Mouse (Mus musculus): ENCODE results near the gene Tspan4. TPM values are rescaled to one million over a fixed set of nuclear protein-coding genes. Genes with fewer than 3 reads are reported as not detected.
A peak's percentile ranks its signal among the peaks of the same experiment; 100 is the strongest.

Tspan4 gene
- polyA plus RNA-seq, 2 experiments = 32.1 to 43.0 TPM

DNA sequence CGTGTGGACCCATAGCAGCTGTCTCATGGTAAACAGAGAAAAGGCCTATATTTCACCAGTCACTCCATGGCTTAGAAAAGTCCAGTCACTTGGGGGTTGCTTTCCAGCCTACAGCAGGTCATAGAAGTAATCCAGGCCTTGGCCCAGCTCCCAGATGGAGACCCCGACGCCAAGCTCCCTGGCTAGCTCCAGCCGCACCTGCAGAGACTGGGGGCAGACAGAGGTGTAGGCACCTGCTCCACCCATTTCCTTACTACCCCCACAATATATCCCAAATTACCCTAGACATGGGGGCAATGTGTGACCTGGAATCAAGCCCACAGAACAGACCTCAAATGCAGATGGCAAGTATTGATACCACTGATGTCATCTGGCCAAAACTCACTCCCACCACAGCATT lies 20.9 kb downstream of the Tspan4 start:
- no peak overlapping the region for H3K4me2 ChIP-seq (ENCODE audit: low read depth)
- no peak overlapping the region for H3K27ac ChIP-seq
- no peaks in the 10 kb centered on the region for H3K27me3 ChIP-seq (ENCODE audit: control insufficient read depth, insufficient read depth, low read length)
- H3K9me3 ChIP-seq (ENCODE audit: control insufficient read depth, low read length) = no peaks in the 10 kb centered on the region
- H3K4me3 ChIP-seq (ENCODE audit: insufficient read depth in 1 of 2, low read depth in 2 of 2, low read length in 2 of 2) = no peak overlapping the region
- H3K36me3 ChIP-seq (replicated peaks; ENCODE audit: control insufficient read depth, insufficient read depth, low read depth) = 0 out of 2 replicates have a peak, but pooled peaks cover 8% of the 10 kb centered on the region
- 71% methylated on average over 4 of the region's 4 CpGs for WGBS (ENCODE audit: insufficient replicate concordance)
- H3K4me1 ChIP-seq (replicated peaks; ENCODE audit: control insufficient read depth in 2 of 2, insufficient read depth in 2 of 2, low read length in 1 of 2) = no peaks in the 10 kb centered on the region; a peak in 1 of 4 replicates
- ATAC-seq (ENCODE audit: insufficient read depth) (no peak), DNase-seq (ENCODE audit: low read depth in 3 of 3, low spot score in 3 of 3) (no peak)
- H3K9ac ChIP-seq (replicated peaks) = no peak overlapping the region
- TF ChIP-seq EP300 (IDR thresholded peaks at IDR 0.05; ENCODE audit: low read depth) (no peak), CTCF (IDR thresholded peaks at IDR 0.05; ENCODE audit: low read depth) (no peak)

DNA sequence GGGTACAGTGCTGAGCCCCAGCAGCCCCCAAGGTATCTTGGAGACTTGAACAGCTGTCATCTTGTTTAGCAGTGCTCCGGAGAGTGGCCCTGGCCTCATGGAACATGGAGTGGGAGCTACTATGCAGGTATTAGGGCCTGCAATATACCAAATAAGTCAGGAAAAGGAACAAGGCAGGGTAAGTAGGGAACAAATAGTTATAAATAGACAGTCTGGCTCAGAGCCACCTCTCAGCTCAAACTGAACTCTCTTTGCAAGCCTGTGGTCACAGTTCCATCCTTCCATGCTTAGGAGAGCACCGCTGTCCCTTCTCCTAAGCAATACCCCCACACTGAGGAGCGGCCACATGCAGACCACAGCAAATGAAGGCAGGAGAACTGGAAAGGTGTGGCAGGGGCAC lies 22.6 kb downstream of the Tspan4 start:
- H3K27ac ChIP-seq = no peak overlapping the region
- WGBS (ENCODE audit: insufficient replicate concordance) = 82% methylated on average over 3 of the region's 3 CpGs
- H3K9ac ChIP-seq (replicated peaks) = no peak overlapping the region; the same call in 1 of the 2 replicates
- no peak for TF ChIP-seq EP300 (IDR thresholded peaks at IDR 0.05; ENCODE audit: low read depth)
- TF ChIP-seq CTCF (IDR thresholded peaks at IDR 0.05; ENCODE audit: low read depth) = no peak
- no peak overlapping the region for H3K4me2 ChIP-seq (ENCODE audit: low read depth)
- H3K36me3 ChIP-seq (replicated peaks; ENCODE audit: control insufficient read depth, insufficient read depth, low read depth) = 0 out of 2 replicates have a peak, but pooled peaks cover 4% of the 10 kb centered on the region
- H3K9me3 ChIP-seq (ENCODE audit: control insufficient read depth, low read length) = no peaks in the 10 kb centered on the region
- H3K4me3 ChIP-seq (ENCODE audit: insufficient read depth in 1 of 2, low read depth in 2 of 2, low read length in 2 of 2) = no peak overlapping the region
- no peak for ATAC-seq (ENCODE audit: insufficient read depth)
- no peak for DNase-seq (ENCODE audit: low read depth in 3 of 3, low spot score in 3 of 3)
- H3K4me1 ChIP-seq (replicated peaks; ENCODE audit: control insufficient read depth in 2 of 2, insufficient read depth in 2 of 2, low read length in 1 of 2) = peaks cover 4 to 6% of the 10 kb centered on the region in 2 experiments
- no peaks in the 10 kb centered on the region for H3K27me3 ChIP-seq (ENCODE audit: control insufficient read depth, insufficient read depth, low read length)

GRCm38 (mm10) chr7:141501820-141502555 lies 26.9 kb downstream of the Tspan4 start:
- no peaks in the 10 kb centered on the region for H3K27me3 ChIP-seq (ENCODE audit: control insufficient read depth, insufficient read depth, low read length)
- no peak overlapping the region for H3K4me3 ChIP-seq (ENCODE audit: insufficient read depth in 1 of 2, low read depth in 2 of 2, low read length in 2 of 2)
- H3K9ac ChIP-seq (replicated peaks) = no peak overlapping the region
- no peak for TF ChIP-seq CTCF (IDR thresholded peaks at IDR 0.05; ENCODE audit: low read depth)
- H3K4me2 ChIP-seq (ENCODE audit: low read depth) = no peak overlapping the region
- WGBS (ENCODE audit: insufficient replicate concordance) = 77% methylated on average over 7 of the region's 7 CpGs
- ATAC-seq (ENCODE audit: insufficient read depth) (no peak), DNase-seq (ENCODE audit: low read depth in 3 of 3, low spot score in 3 of 3) (no peak)
- no peaks in the 10 kb centered on the region for H3K9me3 ChIP-seq (ENCODE audit: control insufficient read depth, low read length)
- peaks cover 10 to 22% of the 10 kb centered on the region in 2 experiments for H3K4me1 ChIP-seq (replicated peaks; ENCODE audit: control insufficient read depth in 2 of 2, insufficient read depth in 2 of 2, low read length in 1 of 2)
- H3K27ac ChIP-seq = no peak overlapping the region
- peaks cover 3% of the 10 kb centered on the region; the same call in 1 of the 2 replicates for H3K36me3 ChIP-seq (replicated peaks; ENCODE audit: control insufficient read depth, insufficient read depth, low read depth)

GRCm38 (mm10) chr7:141502556-141502905 lies 27.5 kb downstream of the Tspan4 start:
- Histone ChIP-seq H3K27me3 (ENCODE audit: control insufficient read depth, insufficient read depth, low read length) (no peaks in the 10 kb centered on the region), H3K4me2 (ENCODE audit: low read depth) (no peak overlapping the region; the same call in 1 of the 2 replicates), H3K36me3 (replicated peaks; ENCODE audit: control insufficient read depth, insufficient read depth, low read depth) (peaks cover 3% of the 10 kb centered on the region; the same call in 1 of the 2 replicates), H3K27ac (no peak overlapping the region), H3K9ac (replicated peaks) (no peak overlapping the region), H3K9me3 (ENCODE audit: control insufficient read depth, low read length) (no peaks in the 10 kb centered on the region), H3K4me1 (replicated peaks; ENCODE audit: control insufficient read depth in 2 of 2, insufficient read depth in 2 of 2, low read length in 1 of 2) (peaks cover 14 to 25% of the 10 kb centered on the region in 2 experiments), H3K4me3 (ENCODE audit: insufficient read depth in 1 of 2, low read depth in 2 of 2, low read length in 2 of 2) (no peak overlapping the region)
- 89% methylated on average over 5 of the region's 5 CpGs for WGBS (ENCODE audit: insufficient replicate concordance)
- DNase-seq (ENCODE audit: low read depth in 3 of 3, low spot score in 3 of 3) (no peak), ATAC-seq (ENCODE audit: insufficient read depth) (no peak)
- TF ChIP-seq CTCF (IDR thresholded peaks at IDR 0.05; ENCODE audit: low read depth) (no peak), EP300 (IDR thresholded peaks at IDR 0.05; ENCODE audit: low read depth) (no peak)

GRCm38 (mm10) chr7:141506278-141506677 lies 31.2 kb downstream of the Tspan4 start:
- DNase-seq (ENCODE audit: low read depth in 3 of 3, low spot score in 3 of 3) (no peak), ATAC-seq (ENCODE audit: insufficient read depth) (peak; percentile 63)
- H3K4me1 ChIP-seq (replicated peaks; ENCODE audit: control insufficient read depth in 2 of 2, insufficient read depth in 2 of 2, low read length in 1 of 2) = peaks cover 33 to 45% of the 10 kb centered on the region in 2 experiments
- peak overlapping the region; percentile 83 to 95 for H3K4me3 ChIP-seq (ENCODE audit: insufficient read depth in 1 of 2, low read depth in 2 of 2, low read length in 2 of 2)
- no peaks in the 10 kb centered on the region for H3K27me3 ChIP-seq (ENCODE audit: control insufficient read depth, insufficient read depth, low read length)
- H3K27ac ChIP-seq = peak overlapping the region; percentile 96
- H3K4me2 ChIP-seq (ENCODE audit: low read depth) = peak overlapping the region; percentile 94
- H3K9ac ChIP-seq (replicated peaks) = peak overlapping the region; percentile 68
- TF ChIP-seq EP300 (IDR thresholded peaks at IDR 0.05; ENCODE audit: low read depth) = no peak
- no peak for TF ChIP-seq CTCF (IDR thresholded peaks at IDR 0.05; ENCODE audit: low read depth)
- H3K36me3 ChIP-seq (replicated peaks; ENCODE audit: control insufficient read depth, insufficient read depth, low read depth) = peaks cover 28% of the 10 kb centered on the region
- no peaks in the 10 kb centered on the region for H3K9me3 ChIP-seq (ENCODE audit: control insufficient read depth, low read length)
- WGBS (ENCODE audit: insufficient replicate concordance) = 37% methylated on average over 2 of the region's 2 CpGs

Data from liver, embryonic 14.5 days (tissue).